Mouse (Mus musculus): ENCODE data around the gene Ess2.

Gene Ess2

GRCm38 (mm10) chr16:17921325-17922162 lies 10.4 kb upstream of the Ess2 start:
- DNase-seq (ENCODE audit: low read depth): peak; percentile 98

- DNase-seq (ENCODE audit: low read depth): no peak
Measured at GRCm38 (mm10) chr16:17920586-17920985, 9.4 kb upstream of the Ess2 start.

- DNase-seq (ENCODE audit: low read depth): peak; percentile 44
Measured at GRCm38 (mm10) chr16:17914307-17915249, 3.4 kb upstream of the Ess2 start, which contains the start of gene Gsc2. Gene Gsc2 (minus strand): TSS chr16:17915059.

- DNase-seq (ENCODE audit: low read depth): no peak
Measured at GRCm38 (mm10) chr16:17898462-17898861, 12.7 kb downstream of the Ess2 start, which contains the start of the genes Dgcr2 and Tssk2. Gene Dgcr2 (minus strand): TSS chr16:17898562. Gene Tssk2 (plus strand): TSS chr16:17898637.

- no peak for DNase-seq (ENCODE audit: low read depth)
Measured at GRCm38 (mm10) chr16:17896091-17896490, 15.1 kb downstream of the Ess2 start.

- no peak for DNase-seq (ENCODE audit: low read depth)
Measured at GRCm38 (mm10) chr16:17893923-17894322, 17.2 kb downstream of the Ess2 start, which contains the start of gene Tssk1. Gene Tssk1 (plus strand): TSS chr16:17894223.

GRCm38 (mm10) chr16:17892606-17893005 lies 18.5 kb downstream of the Ess2 start:
- DNase-seq (ENCODE audit: low read depth): no peak

GRCm38 (mm10) chr16:17891567-17891959 lies 19.6 kb downstream of the Ess2 start, which contains the start of gene Gm20518:
Gene Gm20518 (minus strand): TSS chr16:17891671.
- peak; percentile 99 for DNase-seq (ENCODE audit: low read depth)

GRCm38 (mm10) chr16:17890917-17891566 lies 20.1 kb downstream of the Ess2 start:
- DNase-seq (ENCODE audit: low read depth): no peak

GRCm38 (mm10) chr16:17890342-17890727 lies 20.8 kb downstream of the Ess2 start:
- peak; percentile 25 for DNase-seq (ENCODE audit: low read depth)

- no peak for DNase-seq (ENCODE audit: low read depth)
Measured at GRCm38 (mm10) chr16:17889689-17890341, 21.3 kb downstream of the Ess2 start.

- DNase-seq (ENCODE audit: low read depth): no peak
Measured at GRCm38 (mm10) chr16:17884116-17884515, 27.0 kb downstream of the Ess2 start.

GRCm38 (mm10) chr16:17882196-17882595 lies 29.0 kb downstream of the Ess2 start:
- DNase-seq (ENCODE audit: low read depth): no peak

- DNase-seq (ENCODE audit: low read depth): no peak
Measured at GRCm38 (mm10) chr16:17879571-17879970, 31.6 kb downstream of the Ess2 start.

GRCm38 (mm10) chr16:17876096-17876495 lies 35.1 kb downstream of the Ess2 start:
- DNase-seq (ENCODE audit: low read depth): no peak

GRCm38 (mm10) chr16:17875174-17875573 lies 36.0 kb downstream of the Ess2 start:
- no peak for DNase-seq (ENCODE audit: low read depth)

- no peak for DNase-seq (ENCODE audit: low read depth)
Measured at GRCm38 (mm10) chr16:17872995-17873394, 38.2 kb downstream of the Ess2 start.

- no peak for DNase-seq (ENCODE audit: low read depth)
Measured at GRCm38 (mm10) chr16:17871248-17871647, 39.9 kb downstream of the Ess2 start.

- DNase-seq (ENCODE audit: low read depth): peak; percentile 7
Measured at GRCm38 (mm10) chr16:17865770-17866169, 45.4 kb downstream of the Ess2 start.

GRCm38 (mm10) chr16:17865293-17865692 lies 45.9 kb downstream of the Ess2 start:
- peak; percentile 16 for DNase-seq (ENCODE audit: low read depth)

GRCm38 (mm10) chr16:17858592-17858991 lies 52.6 kb downstream of the Ess2 start:
- DNase-seq (ENCODE audit: low read depth): peak; percentile 52

Data from induced T-regulatory cell, adult 2 months (primary cell).